Mouse (Mus musculus) kidney, postnatal 14 days (tissue): ENCODE results near the gene Atg13.

ENCODE experiments used
- DNase-seq: peaks from one replicate; pipeline ENCODE4 v3.0.0; 2022; ENCODE audit warnings: mixed read lengths

The Atg13 gene

DNA sequence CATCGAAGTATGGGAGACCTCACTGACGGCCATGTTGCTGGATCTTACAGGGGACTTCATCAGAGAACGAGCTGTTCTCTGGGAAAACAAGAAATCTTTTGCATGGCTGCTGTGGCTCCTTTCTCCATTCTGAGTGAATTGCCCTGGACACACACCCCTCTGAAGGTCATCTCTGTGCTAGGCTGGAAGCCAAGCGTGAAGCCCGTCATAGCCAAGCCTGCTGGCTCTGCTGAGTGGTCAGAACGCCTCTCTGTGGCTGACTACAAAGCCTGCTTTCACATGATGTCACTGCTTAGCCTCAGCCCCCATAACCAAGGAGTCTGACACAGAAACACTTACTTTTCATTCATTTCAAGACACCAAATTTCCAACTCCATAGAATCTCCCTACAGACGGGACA lies 20.9 kb downstream of the Atg13 start:
- no peak for DNase-seq

DNA sequence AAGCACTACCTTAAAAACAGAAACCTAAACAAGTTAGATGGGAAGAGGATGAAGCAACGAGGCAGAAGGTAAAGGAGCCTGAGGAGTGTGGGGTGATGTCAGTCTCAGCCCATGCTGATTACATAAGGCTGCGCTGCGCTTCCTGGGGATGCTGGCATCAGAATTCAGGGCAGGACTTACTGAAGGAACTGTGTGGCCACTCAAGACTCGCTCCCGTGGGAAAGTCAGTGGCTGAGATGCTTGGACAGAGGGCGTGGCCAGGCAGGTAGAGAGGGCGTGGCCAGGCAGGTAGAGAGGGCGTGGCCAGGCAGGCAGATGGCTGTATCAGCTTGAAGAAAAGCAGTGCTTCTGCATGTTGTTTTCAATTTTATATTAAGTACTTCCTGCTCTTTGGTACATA lies 26.5 kb downstream of the Atg13 start:
- DNase-seq, result no peak

GRCm38 (mm10) chr2:91682850-91683249 lies 27.5 kb downstream of the Atg13 start:
- DNase-seq, result peak; percentile 42

DNA sequence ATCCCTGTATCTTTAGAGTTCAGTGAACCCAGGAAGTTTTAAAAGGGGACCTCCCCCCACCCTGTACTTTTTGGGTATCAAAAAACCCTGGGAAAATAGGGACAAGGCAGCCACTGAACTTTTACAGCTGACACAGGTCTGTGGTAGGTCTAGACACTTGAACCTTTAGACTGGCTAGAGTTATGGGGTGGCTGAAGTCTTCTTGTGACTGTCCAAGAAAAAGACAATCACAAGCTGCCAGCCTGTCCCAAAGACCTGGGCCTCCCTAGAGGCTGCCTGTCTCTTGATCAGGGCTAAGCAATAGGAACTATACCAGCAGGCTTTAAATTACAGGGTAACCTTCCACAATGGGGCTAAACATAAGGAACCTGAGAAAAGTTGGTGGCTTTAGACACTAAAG lies 33.4 kb downstream of the Atg13 start:
- DNase-seq, result no peak

DNA sequence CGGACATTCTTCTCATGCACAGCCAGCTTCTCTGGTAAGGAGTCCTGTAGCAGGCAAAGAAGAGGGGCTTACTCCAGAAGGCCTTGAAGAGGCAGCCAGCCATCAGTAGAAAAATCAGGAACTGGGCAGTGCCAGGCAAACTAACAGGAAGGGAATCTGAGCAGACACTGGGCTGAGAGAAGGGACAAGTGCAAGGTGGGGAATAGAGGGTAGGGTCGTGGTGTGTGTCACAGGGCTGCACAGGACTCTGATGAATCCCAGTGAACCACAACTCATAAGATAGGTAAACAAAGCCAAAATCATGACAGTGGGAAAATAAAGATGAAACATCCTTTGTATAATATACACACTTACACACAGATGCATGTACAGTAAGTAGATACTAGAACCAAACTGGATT lies 34.0 kb downstream of the Atg13 start:
- no peak for DNase-seq

GRCm38 (mm10) chr2:91674895-91675294 lies 35.5 kb downstream of the Atg13 start:
- DNase-seq, result no peak

- DNase-seq, result no peak
Observed at GRCm38 (mm10) chr2:91673587-91673986, 36.8 kb downstream of the Atg13 start.

DNA sequence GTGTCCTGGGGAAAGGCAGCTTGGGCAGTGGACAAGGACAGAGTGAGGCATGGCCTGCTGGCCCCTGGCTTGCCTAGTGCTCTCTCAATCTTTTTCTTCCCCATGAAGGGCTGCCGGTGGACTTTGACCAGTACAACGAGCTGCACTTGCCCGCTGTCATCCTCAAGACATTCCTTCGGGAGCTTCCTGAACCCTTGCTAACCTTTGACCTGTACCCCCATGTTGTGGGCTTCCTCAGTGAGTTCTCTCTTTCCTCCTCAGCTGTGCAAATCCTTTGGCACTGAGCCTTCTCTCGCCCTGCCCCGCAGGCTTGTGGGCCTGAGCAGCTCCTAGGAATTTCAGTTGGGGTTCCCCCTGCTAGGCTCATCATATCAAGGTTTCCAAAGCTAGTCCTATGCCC lies 40.3 kb downstream of the Atg13 start:
- DNase-seq, result peak; percentile 56

DNA sequence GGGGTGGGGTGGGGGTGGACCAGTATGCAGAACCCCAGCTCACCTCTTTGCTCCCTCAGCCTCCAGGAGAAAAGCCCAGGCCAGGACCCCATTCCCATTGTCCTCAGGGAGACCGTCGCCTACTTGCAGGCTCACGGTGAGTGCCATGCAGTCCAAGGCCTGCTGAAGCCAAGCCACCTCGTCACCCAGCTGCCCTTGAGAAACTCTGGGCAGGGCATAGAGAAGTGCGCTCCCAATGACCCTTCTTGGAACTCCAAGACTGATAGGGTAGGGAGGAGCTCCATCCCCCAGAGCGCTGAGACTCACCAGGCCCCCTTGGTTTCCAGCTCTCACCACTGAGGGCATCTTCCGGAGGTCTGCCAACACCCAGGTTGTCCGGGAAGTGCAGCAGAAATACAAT lies 41.0 kb downstream of the Atg13 start:
- DNase-seq, result no peak

DNA sequence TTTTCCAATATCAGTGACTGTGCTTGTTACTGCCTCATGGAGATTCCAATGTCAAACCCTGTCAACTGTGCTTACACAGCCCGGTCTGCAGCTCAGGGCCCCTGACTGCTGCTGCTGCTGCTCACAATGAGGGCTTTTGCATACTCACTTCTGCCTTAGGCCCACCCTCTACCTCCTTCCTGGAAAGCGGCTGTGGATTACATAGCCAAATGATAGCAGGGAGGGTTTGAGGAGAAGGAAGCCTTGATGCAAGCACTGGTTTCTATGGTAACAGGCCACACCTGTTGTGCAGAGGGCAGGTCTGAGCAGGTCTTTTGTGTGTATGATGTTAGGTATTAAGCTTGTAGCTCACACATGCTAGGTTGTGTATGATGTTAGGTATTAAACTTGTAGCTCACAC lies 42.6 kb downstream of the Atg13 start:
- DNase-seq, result no peak

- peak; percentile 50 for DNase-seq
Observed at GRCm38 (mm10) chr2:91666386-91666910, 43.9 kb downstream of the Atg13 start.

- no peak for DNase-seq
Observed at GRCm38 (mm10) chr2:91664780-91665179, 45.6 kb downstream of the Atg13 start.

DNA sequence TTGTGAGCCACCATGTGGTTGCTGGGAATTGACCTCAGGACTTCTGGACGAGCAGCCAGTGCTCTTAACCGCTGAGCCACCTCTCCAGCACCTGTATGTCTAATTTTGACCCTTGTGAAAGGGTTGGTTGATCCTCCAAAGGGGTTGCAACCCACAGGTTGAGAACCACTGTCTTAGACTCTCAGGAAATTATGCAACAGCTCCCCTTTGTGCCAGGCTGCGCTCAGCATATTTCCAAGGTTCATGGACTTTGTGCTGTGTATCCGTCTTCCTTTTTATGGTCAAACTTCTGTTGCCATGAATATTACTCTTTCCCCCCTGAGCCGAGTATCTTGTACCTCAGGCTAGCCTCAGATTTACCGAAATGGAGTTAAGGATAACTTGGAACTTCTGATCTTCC lies 49.4 kb downstream of the Atg13 start:
- peak; percentile 22 for DNase-seq

DNA sequence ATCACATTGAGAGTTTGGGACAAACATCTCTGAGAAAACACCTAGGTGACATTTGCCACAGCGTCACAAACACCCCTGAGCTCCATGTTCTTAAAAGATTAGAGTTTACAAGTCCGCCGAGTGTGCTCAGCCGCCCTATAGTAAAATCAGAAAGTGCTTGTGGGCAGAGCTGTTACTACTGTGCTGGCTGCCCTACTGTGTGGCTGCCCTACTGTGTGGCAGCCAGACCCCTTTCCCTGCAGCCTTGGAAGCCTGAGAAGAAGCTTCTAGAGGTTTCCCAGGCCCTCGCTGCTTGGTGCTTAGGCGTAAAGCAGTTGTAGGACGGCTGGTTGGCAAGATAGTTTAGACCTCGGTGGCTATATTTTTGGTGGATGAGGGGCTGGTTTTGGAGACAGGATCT lies 50.7 kb downstream of the Atg13 start:
- DNase-seq, result no peak

DNA sequence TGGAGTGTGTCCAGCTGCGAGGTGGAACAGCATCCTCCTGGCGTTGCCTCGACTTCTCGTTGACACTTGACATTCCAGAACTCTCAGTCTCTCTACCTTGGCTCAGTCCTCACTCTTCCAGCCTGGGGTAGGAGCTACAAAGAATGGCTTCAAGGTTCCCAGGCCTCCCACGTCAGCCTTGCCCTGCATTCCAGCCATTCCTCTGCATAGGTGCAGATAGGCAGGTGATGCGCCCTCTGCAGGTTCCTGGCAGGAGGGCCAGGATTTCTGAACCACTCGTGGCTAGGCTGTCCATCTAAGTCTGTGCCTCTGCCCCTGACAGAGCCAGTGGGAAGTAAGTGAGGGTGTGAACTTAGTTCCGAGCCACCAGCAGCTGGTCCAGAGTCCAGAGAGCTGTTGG lies 53.6 kb downstream of the Atg13 start:
- DNase-seq, result peak; percentile 46

- no peak for DNase-seq
Observed at GRCm38 (mm10) chr2:91655827-91656226, 54.5 kb downstream of the Atg13 start.

- no peak for DNase-seq
Observed at GRCm38 (mm10) chr2:91655388-91655787, 55.0 kb downstream of the Atg13 start.

- DNase-seq, result no peak
Observed at GRCm38 (mm10) chr2:91652863-91653262, 57.5 kb downstream of the Atg13 start.

GRCm38 (mm10) chr2:91651458-91652258 lies 58.7 kb downstream of the Atg13 start:
- DNase-seq, result peak; percentile 34

DNA sequence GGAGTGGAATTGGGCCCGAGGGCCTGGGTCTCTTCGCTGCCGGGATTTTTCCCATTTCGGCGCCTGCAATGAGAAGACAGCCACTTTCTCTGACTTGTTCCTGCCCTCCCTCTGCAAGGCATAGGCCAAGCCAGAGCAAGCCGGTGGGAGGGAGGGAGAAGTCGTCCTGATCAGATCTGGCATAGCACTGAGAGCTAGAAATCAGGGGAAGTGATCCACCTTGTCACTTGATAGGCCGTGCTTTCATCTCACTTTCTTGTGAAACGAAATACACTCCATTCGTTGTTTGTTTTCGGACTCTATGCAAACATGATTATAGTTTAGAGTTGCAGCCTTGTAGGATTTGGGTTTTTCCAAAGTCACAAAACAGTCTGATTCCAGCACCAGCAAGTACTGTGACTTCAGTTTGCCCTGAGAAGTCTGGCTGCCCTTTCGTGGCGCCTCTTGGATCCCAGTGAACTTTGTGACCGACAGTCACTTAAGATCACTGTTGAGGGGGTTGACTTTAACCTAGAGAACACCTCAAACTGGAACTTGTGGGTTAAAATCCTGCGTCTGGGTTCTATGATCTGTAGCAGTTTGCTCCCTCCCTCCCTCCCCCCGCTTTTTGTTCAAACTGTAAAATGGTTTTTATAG lies 59.9 kb downstream of the Atg13 start:
- no peak for DNase-seq

- peak; percentile 98 for DNase-seq
Observed at GRCm38 (mm10) chr2:91649553-91650359, 60.6 kb downstream of the Atg13 start, which contains the start of the genes Zfp408 and Arhgap1. Gene Zfp408 (minus strand): TSS chr2:91649791. Gene Arhgap1 (plus strand): TSS chr2:91649860.

DNA sequence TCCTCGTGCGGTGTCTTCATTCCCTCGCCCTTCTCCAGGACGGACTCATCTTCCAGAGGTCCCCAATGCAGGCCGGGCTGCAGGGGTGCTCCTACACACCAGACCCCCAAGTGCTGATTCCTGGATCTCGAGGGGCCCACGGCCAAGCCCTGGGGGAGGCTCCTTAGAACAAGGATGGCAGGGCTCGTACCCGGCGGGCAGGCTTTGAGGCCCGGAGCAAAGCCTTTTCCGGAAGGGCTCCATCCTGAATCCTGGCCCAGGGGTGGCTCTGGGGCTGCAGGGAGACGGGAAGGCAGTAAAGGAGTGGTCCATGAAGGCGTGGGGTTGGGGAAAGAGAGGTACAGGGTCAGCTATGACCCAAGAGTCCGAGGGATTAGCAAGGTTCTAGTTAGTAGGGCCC lies 61.2 kb downstream of the Atg13 start:
- DNase-seq, result no peak

DNA sequence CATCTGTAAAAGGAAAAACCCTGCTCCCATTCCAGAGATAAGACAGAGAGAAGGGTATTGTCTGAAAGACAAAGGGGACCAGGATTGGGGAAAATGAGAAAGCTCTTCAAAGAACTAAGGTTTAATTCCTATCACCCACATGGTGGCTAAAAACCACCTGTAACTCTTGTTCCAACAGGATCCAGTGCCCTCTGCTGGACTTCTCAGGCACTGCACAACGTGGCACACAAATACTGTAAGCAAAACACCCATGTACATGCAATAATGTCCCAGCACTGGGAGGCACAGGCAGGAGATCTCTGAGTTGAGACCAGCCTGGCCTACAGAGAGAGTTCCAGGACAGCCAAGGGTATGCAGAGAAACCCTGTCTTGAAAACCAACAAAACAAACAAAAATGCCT lies 63.6 kb downstream of the Atg13 start:
- peak; percentile 58 for DNase-seq
